Mouse (Mus musculus): ENCODE measurements around the gene Gp1bb. TPM values are rescaled to one million over a fixed set of nuclear protein-coding genes. Genes with fewer than 3 reads are reported as not detected.

Gene Gp1bb
- polyA plus RNA-seq (2017; shearing (Covaris generic)): not detected

DNA sequence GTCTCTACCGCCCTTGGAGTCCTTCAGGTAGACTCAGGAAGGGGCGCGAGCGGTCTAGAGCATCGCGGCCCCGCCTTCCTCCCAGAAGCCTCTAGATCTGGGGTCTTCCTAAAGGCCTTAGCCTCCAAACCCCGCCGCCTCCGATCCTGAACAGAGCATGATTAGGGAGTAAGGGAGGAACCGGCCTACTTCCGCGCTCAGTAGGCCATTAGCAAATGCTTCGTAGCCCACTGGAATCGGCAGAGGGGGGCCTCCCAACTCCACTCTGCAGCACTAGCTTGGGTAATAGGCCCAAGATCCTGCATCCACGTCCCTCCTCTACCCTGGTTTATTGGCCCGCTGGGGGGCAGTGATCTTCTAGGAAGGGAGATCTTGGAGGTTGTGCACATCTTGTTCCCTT lies at the start of gene Gp1bb:
Gp1bb (minus strand) TSS at position 385 of the 400 bp plus-strand sequence.

DNA sequence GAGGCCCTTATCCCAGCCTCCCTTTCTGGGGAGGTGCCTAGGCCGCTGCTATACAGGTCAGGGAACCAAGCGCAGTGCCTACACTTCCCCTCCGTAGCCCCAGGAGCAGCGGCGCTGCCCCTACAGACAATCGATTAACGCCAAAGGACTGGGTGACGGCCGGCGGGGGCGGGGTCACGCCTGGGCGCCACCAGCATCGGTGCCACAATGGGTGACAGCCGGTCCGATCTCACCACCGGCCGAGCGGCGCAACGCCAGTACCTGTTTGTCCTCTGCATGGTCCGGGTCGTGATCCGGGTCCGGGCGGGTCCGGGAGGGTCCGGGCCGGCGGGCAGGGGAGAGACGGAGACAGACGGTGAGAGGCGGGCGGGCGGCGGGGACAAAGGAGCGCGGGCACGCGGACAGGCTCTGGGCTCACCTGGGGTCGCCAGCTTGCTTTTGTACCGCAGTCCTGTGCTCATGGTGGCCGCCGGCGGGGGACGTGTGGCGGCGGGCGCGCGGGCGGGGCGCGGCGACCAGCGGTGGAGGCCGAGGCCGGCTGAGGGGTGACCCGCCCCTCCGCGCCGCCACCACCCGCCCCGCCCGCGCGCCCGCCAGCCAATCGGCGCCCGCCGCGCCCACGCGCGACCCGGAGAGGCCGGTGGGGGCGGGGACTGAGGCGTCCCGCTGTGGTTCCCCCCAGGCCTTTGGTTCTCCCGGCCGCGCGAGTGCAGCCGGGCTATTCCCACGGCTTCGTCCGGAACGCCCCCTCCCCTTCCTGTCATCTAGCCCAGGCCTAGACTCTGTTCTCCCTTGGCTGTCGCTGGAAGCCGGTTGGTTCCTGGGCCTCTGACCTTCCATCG lies 7.4 kb upstream of the Gp1bb start, which contains the start of gene Sept5:
Sept5 (minus strand) TSS at position 565 of the 842 bp plus-strand sequence.

DNA sequence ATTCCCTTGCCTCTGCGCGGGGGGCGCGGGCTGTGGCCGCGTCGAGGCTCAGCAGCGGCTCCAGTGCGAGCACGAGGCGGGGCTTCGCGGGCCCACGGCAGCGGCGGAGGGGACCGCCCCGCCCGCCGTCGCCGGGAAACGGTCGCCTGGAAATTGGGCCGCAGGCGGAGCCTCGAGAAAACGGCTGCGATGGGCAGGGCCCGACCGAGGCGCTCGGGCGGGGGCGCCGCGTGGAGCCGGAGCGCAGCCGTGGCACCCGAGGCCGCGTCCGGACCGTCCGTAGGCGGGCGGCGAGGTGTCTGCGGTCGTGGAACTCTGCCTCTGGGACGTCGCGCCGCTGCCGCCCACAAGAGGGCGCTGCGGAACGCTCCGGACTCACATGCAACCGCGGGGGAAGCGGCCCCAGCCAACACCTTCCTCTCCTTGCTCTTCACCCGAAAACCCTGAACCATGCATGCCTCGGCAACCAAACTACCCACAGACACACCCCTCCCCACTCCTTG lies 4.2 kb upstream of the Gp1bb start, which contains the start of gene Gm49601:
Gm49601 (minus strand) TSS at position 52 of the 503 bp plus-strand sequence.

DNA sequence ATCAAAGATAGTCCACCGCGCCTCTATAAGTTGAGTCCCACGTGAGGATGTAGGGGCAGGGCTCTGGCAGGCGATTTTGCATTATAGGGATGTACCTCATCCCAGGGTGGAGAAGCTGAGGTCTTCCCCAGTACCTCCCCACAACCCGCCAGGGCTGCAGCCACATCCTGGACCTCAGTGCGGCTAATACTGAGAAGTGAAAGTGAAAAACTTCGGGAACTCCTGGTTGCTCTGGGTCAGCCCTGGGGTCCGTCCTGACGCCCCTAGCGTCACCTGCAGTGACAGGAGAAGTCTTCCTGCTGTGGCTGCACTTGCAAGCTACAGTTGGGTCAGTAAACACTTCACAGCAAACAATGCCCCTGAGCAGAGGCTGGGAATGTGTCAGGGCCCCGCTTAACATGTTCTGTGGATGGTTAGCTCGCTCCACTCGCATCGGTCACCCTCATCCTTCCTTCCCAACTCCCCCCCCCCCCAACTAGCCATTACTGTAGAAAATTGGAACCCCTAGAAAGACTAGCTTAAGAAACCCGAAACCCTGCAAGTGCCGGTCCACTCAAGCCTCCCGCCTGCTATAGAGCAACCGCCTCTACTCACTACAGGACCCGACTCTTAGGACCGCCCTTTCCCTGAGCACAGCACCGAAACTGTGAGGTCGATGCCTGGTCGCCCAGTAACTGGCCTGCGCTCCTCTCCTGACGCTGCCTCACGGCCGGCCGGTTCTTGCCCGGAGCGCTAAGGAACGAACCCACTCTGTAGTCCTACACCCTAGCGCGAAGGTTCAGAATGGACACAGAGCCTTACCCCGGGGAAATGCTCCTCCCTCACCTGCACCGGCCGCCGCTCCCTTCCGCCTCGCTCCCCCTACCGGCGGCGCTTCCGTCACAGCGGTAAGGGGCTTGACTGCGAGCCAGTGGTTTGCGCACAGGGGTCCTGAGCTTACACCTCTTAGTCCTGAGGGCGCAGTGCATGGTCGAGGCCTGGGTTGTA lies 32.1 kb downstream of the Gp1bb start, which contains the start of gene Tbx1:
Tbx1 (minus strand) TSS at position 868 of the 987 bp plus-strand sequence.

Other genes with a start within 250 kb of the Gp1bb start
- gene Txnrd2, start 196.0 kb downstream of the Gp1bb start, polyA plus RNA-seq (2017; shearing (Covaris generic)): 17.1 TPM
- 12.1 TPM for gene Comt, start 195.6 kb downstream of the Gp1bb start, polyA plus RNA-seq (2017; shearing (Covaris generic))
- 11.9 TPM for gene Gnb1l, start 123.7 kb downstream of the Gp1bb start, polyA plus RNA-seq (2017; shearing (Covaris generic))
- 1.1 TPM for gene Rtl10, start 123.5 kb downstream of the Gp1bb start, polyA plus RNA-seq (2017; shearing (Covaris generic))
- not detected for gene Tbx1, start 31.7 kb downstream of the Gp1bb start, polyA plus RNA-seq (2017; shearing (Covaris generic))
- not detected for gene Gm49601, start 4.0 kb upstream of the Gp1bb start, polyA plus RNA-seq (2017; shearing (Covaris generic))
- not detected for gene Sept5, start 7.6 kb upstream of the Gp1bb start, polyA plus RNA-seq (2017; shearing (Covaris generic))
- gene Cldn5, start 154.4 kb upstream of the Gp1bb start, polyA plus RNA-seq (2017; shearing (Covaris generic)): not detected
- 143 TPM for gene Ufd1, start 189.4 kb upstream of the Gp1bb start, polyA plus RNA-seq (2017; shearing (Covaris generic))
- 3.4 TPM for gene Cdc45, start 189.6 kb upstream of the Gp1bb start, polyA plus RNA-seq (2017; shearing (Covaris generic))
- 100.0 TPM for gene 2510002D24Rik, start 214.2 kb upstream of the Gp1bb start, polyA plus RNA-seq (2017; shearing (Covaris generic))
- not detected for gene Gm28539, start 214.2 kb upstream of the Gp1bb start, polyA plus RNA-seq (2017; shearing (Covaris generic))

All from naive thymus-derived CD4-positive, alpha-beta T cell, adult 5 months (primary cell).